Mouse (Mus musculus) liver (tissue): ENCODE data around the gene Pfdn4.
A peak's percentile ranks its signal among the peaks of the same experiment; 100 is the strongest.

Experiments
- DNase-seq: peaks from one replicate; pipeline ENCODE4 v3.0.0-alpha.2; 2020; ENCODE audit warnings: mixed read lengths

The Pfdn4 gene

DNA sequence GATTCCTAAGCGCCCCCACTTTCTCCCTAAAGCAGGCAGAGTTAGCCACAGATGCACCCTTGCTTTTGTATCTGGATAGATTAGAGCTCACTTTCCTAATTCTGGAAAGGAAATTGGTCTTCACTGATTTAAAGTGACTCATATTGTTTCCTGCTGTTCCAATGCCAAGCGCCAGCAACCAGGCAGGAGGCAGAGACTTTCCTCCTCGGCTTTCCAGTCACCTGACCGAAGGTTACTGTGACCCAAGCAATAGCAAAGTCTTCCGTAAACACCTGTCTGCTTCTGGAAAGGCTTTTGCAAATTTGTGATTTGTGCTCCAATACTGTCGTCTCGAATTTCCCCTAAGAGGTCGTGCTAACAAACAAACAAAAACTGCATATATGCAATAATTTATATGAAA, 1.8 kb downstream of the Pfdn4 start:
- no peak for DNase-seq

DNA sequence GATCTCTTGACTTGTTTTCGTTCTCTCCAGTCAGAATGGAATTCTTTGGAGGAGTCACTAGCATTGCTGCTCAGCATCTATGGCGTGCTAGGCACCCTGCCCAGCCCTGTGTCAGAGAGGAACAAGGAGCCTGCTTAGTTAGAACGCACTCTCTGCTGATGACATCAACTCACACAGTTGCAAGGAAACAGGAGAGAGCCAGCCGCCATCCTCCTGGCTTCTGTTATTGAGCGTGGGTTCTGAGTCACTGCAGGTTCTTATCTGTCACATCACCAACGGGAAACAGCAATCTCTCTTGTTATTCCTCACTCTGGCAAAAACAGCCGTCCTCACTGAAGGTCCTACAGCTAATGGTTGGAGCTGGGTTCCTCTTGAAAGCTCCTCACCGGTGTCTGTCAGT, 7.1 kb downstream of the Pfdn4 start:
- DNase-seq, result no peak

- no peak for DNase-seq
These were observed 7.8 kb downstream of the Pfdn4 start for GRCm38 (mm10) chr2:170503983-170504382.

- peak; percentile 72 for DNase-seq
These were observed 11.5 kb downstream of the Pfdn4 start for GRCm38 (mm10) chr2:170507734-170508133.

- DNase-seq, result peak; percentile 87
These were observed 12.6 kb downstream of the Pfdn4 start for GRCm38 (mm10) chr2:170508821-170509220.

- DNase-seq, result peak; percentile 92
These were observed 15.1 kb downstream of the Pfdn4 start for GRCm38 (mm10) chr2:170511073-170511891.

- DNase-seq, result peak; percentile 21
These were observed 17.5 kb downstream of the Pfdn4 start for GRCm38 (mm10) chr2:170513756-170514155.

DNA sequence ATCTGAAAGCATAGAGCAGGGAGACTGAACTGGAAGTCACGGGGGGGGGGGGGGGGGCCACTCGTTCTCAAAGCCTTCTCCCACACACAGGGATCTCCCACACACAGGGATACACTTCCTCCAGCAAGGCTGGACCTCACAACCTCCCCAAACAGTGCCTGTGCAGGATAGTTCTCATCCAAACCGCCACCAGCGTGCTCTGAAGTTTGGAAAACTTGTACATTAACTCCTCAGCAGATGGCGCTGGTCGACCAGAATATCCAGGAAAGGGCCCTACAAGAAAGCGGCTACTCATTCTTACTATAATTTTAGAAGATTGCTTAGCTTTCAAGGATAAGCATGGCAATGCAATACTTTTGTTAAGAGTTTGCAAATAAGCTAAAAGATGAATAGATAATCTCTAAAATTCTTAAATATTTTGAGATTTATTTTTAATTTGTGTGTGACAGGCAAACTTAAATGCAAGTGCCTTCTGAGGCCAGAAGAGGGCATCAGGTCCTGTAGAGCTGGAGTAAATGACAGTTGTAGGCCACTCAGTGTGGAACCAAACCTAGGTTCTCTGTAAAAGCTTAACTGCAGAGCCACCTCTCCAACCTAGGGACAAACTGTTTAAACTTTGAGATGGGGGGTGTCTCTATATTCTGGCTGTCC, 24.2 kb downstream of the Pfdn4 start:
- DNase-seq, result peak; percentile 53

DNA sequence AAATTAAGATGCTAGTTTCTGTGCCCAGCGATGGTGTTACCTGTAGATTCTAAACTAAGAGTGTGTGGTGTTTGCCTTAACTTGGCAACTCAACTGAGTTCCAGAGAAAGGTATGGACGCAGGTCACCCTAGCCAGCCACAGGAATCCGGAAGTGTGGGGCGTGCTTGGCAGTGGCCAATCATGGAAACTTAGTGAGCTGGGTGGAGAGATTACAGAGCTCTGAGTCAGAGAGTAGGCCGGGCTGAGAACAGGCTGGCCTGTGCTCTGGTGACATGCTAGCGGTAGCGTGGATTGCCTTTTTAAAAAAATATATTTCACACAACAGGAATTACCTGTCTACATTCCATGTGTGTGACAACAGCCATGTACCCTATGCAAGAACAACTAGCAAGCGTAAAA, 30.3 kb downstream of the Pfdn4 start:
- no peak for DNase-seq

DNA sequence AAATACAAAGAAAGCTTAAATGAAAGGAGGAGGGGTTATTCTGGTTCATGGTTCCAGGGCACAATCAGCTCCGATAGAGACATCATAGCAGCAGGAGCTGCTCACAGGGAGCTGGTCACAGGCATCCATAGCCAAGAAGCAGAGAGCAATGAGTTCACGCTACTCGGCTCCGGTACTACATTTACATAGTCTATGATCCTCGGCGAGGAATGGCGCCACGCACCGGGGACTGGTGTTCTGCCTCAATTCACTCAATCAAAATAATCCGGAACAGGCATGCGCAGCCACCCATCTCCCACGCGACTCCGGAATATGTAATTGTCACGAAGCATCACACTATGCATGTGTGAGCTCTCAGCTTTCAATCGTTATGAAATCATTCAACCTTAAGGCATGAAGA, 31.8 kb downstream of the Pfdn4 start:
- no peak for DNase-seq

DNA sequence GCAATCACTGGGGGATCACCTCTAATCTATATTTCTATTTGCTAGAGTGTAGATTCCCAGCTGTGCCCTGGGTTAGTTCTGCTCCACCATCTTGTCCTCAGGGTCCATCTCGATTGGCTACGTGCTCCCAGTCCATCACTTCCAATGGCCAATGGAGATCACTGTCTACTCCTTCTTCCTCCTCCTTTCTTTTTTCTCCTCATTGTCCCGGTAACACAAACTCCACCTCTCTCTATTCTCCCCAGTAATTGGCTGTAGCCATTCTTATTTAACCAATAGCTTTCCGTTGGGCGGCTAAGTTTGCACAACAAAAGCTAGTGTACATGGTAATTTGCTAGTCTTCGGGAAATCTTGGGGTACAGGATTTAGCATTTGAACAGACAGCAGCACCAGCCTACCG, 33.5 kb downstream of the Pfdn4 start:
- DNase-seq, result no peak

GRCm38 (mm10) chr2:170530256-170530655, 34.0 kb downstream of the Pfdn4 start:
- no peak for DNase-seq

- no peak for DNase-seq
These were observed 38.0 kb downstream of the Pfdn4 start for GRCm38 (mm10) chr2:170534116-170534802.

DNA sequence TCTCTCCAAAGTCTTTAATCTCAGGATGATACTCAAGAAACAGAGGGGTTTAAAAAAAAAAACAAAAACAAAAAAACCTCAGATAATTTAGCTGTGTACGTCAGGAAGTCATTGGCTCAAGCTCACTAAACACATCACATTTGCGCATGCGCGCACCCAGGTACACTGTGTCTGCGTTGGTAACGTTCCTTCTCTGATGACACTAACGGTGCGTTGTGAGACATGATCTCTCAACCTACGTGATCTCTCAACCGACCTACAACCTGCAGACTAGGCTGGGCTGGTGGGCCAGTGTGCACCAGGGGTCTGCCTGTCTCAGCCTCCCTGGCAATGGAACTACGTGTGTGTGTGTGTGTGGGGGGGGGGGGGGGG, 38.6 kb downstream of the Pfdn4 start:
- DNase-seq, result no peak

- DNase-seq, result no peak
These were observed 39.6 kb downstream of the Pfdn4 start for GRCm38 (mm10) chr2:170535841-170536240.

GRCm38 (mm10) chr2:170539211-170539610, 43.0 kb downstream of the Pfdn4 start:
- no peak for DNase-seq

GRCm38 (mm10) chr2:170543625-170544024, 47.4 kb downstream of the Pfdn4 start:
- DNase-seq, result no peak

DNA sequence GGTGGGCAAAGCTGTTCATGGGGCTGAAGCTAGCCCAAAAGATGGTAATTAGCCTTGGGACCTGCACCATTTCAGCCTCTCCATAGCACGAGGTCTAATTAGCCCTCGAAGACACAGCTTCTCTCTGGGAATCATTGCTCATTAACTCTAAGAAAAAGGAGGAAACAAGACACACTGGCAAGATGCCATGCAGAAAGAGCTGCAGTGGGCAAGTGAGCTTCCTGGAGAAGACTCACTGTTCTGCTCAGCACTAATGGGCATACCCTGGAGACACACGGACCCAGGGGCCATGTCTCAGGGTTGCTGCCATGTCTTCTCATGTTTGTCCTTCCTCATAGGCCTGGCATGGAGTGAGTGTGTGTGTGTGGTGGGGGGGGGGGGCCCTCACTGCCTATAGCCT, 47.9 kb downstream of the Pfdn4 start:
- DNase-seq, result no peak

GRCm38 (mm10) chr2:170544950-170545349, 48.7 kb downstream of the Pfdn4 start:
- no peak for DNase-seq

DNA sequence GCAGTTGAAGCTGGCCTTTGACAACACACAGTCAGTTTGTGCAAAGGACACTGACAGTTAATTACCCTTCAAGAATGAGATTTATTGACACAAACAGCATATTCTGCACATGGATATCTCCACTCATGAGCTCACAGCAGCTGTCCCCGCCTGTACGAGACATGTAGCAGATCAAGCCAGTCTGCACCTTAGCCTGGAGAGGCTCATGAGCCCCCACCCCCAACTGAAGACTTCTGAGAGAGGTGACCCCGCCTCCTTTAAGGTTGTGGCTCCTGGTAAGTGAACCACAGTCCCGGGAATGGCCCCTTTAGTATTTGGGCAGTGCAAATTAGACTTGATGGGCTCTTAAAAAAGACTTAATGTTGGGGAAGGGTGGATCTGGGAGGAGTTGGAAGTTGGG, 49.5 kb downstream of the Pfdn4 start:
- DNase-seq, result no peak

GRCm38 (mm10) chr2:170547526-170547925, 51.3 kb downstream of the Pfdn4 start:
- DNase-seq, result no peak

DNA sequence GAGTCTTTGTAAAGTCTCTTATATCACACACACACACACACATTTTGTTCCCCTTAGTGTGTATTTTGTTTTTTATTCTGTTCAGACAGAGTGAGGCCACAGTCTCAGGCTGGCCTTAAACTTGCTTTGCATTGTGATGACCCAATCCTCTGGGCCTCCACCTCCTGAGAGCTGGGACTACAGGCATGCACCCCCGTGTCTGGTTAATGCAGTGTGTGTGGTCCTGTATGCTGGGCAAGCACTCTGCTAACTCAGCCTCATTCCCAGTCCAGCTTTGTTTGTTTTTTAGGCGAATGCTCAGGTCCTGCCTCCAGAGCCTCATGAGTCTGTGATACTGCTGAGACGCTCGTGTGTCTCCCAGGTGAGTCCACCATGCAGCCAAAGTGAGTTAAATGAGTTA, 51.8 kb downstream of the Pfdn4 start:
- no peak for DNase-seq

GRCm38 (mm10) chr2:170549146-170549545, 52.9 kb downstream of the Pfdn4 start:
- no peak for DNase-seq

DNA sequence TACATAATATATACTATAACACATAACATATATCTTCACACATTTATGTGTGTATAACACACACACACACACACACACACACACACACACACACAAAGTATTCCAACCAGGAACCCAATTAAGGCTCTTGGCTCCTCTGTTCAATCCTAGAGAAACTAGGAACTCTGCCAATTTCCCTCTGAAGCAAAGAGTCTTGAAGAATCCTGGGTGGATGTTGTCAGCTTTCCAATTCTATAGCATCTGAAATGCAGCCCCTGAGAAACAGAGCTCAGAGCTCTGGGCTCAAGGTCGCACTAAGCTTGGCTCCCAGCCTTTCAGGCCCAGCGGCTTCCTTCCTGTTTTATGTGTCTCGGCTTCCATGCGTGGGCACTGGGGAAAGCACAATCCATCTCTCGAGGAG, 54.0 kb downstream of the Pfdn4 start:
- peak; percentile 19 for DNase-seq
